Mouse (Mus musculus): ENCODE results near the gene Pigs.

DNA sequence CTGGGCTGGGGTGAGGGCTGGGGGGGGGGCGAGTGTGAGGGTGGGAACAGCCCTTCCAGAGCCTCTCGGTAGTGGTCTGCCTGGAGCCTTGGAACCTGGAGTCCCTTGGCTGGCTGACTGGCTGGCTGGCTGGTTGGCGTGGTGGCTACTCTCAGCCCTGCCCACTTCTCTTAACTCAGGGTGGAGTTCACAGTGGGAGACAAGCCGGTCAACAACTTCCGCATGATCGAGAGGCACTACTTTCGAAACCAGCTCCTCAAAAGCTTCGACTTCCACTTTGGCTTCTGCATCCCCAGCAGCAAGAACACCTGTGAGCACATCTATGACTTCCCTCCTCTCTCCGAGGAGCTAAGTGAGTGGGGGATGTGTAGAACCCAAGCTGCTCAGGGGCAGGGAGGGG lies 19.7 kb downstream of the Pigs start:
- TF ChIP-seq CTCF (IDR thresholded peaks at IDR 0.05; ENCODE audit: low read depth) (no peak), EP300 (IDR thresholded peaks at IDR 0.05; ENCODE audit: low read depth) (no peak)

Data from heart, postnatal 0 days (tissue).